Mouse (Mus musculus): ENCODE results near the gene Snx13.

Snx13 gene

DNA sequence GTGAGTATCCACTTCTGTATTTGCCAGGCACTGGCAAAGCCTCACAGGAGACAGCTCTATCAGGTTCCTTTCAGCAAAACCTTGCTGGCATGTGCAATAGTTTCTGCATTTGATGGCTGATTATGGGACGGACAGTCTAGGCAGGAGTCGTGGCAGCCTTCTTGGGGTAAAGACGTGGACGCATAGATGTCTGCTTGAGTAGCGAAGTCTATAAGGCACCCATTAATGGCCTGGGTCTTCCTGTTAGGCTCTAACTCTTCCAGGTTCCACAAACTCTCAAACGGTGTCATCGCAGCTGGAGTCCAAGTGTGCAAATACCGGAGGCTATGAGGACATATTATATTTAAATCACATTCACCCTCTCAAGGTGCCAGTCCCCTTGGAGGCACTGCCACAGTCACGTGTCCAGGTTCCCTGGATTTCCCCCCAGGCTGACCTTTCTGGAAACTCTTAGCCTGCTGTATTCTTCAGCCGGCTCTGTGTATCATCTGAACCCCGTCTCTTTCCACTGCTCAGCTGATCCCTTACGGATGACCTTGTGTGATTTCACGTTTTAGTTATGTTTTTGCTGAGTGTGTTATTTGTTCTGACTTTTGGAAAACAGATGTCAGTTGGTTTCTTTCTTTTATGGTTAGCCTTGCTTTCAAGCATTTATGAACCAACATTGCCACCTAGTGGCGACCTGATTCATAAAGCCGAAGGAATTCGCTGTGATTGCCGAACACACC lies 144.9 kb downstream of the Snx13 start:
- DNase-seq (ENCODE audit: low read depth): peak; percentile 22

DNA sequence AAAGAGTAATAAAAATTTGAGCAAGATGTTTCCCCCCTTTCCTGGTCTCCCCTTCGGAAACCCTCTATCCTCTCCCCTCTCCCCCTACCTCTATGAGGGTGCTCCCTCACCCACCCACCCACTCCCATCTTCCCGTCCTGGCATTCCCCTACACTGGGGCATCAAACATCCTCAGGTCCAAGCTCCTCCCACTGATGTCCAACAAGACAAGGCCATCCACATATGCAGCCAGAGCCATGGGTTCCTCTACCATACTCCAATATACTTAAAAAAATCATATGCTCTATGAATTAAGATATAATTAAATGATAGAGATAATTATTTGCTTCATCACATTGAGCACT lies 145.4 kb downstream of the Snx13 start:
- DNase-seq (ENCODE audit: low read depth): no peak
